Mouse (Mus musculus) G1E (cell line): ENCODE data around the gene C87436.

Source experiments
- CTCF ChIP-seq: IDR thresholded peaks from 2 replicates; pipeline ENCODE4 v1.5.1; 2012; ENCODE audit warnings: low read depth, low read length, inconsistent platforms, mixed read lengths
- GATA1 ChIP-seq: IDR thresholded peaks from 2 replicates; pipeline ENCODE4 v1.6.1; 2012; ENCODE audit warnings: borderline replicate concordance, low read length, inconsistent platforms, mixed read lengths
- GATA2 ChIP-seq: IDR thresholded peaks from 2 replicates; pipeline ENCODE4 v1.6.1; 2012; ENCODE audit warnings: low read depth, low read length, inconsistent platforms, borderline replicate concordance

DNA sequence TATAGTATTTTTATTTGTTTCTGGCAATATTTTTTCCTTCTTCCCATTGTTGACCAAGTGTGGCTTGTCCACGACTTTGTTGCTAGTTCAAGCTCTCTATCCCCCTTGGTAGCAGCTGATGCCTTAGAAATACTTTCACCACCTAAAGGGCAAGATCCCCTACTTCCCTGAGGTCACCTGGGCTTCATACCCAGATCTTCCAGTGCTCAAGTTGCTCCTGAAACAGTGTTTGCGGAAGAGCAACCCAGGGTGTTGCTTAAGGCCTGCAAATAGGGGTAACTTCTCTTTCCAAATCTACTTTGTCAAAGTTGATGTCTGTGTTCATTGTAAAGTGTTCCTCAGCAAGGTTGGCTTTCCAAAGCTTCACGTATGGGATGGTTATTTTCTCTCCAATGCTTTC is 18.9 kb upstream of the C87436 start:
- TF ChIP-seq CTCF (no peak), GATA1 (no peak), GATA2 (no peak)
